Mouse (Mus musculus): ENCODE results near the gene Klhdc8a.
A peak's percentile ranks its signal among the peaks of the same experiment; 100 is the strongest.
"Not testable (repeated sequence)": the region's sequence is repeated elsewhere in the genome, so short reads cannot be mapped to it uniquely, and the experiment has no call there.

Klhdc8a gene

GRCm38 (mm10) chr1:132298425-132298800, at the start of gene Klhdc8a:
Gene Klhdc8a, plus strand, starts transcription at chr1:132298626.
- peak; percentile 67 for DNase-seq

GRCm38 (mm10) chr1:132254467-132254866, 44.0 kb upstream of the Klhdc8a start:
- DNase-seq = no peak

- DNase-seq = no peak
Measured at GRCm38 (mm10) chr1:132260331-132260730, 38.1 kb upstream of the Klhdc8a start.

DNA sequence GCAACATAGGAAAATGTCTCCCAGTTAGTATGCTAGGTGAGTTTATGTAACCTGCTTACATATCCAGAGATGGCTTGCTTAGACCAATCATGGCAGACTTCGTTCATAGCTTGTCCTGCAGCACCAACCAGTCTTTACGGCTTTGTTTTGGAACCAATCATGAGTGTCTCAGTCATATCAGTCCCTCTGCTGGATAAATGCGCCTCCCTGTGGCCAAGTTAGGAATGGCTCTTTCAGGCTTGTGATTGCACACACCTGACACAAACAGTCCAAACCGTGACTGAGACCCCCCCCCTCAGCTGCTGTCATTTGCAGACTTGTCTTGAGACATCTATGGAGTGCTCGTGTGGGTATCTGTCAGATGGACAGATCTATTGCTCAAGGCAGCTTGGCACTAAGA, 37.4 kb upstream of the Klhdc8a start:
- no peak for DNase-seq

GRCm38 (mm10) chr1:132263618-132264017, 34.8 kb upstream of the Klhdc8a start:
- DNase-seq = no peak

GRCm38 (mm10) chr1:132264577-132264976, 33.8 kb upstream of the Klhdc8a start:
- no peak for DNase-seq

- DNase-seq = no peak
Measured at GRCm38 (mm10) chr1:132265211-132265859, 33.1 kb upstream of the Klhdc8a start.

GRCm38 (mm10) chr1:132265936-132266335, 32.5 kb upstream of the Klhdc8a start:
- DNase-seq = no peak

- DNase-seq = peak; percentile 63
Measured at GRCm38 (mm10) chr1:132266791-132267557, 31.5 kb upstream of the Klhdc8a start.

DNA sequence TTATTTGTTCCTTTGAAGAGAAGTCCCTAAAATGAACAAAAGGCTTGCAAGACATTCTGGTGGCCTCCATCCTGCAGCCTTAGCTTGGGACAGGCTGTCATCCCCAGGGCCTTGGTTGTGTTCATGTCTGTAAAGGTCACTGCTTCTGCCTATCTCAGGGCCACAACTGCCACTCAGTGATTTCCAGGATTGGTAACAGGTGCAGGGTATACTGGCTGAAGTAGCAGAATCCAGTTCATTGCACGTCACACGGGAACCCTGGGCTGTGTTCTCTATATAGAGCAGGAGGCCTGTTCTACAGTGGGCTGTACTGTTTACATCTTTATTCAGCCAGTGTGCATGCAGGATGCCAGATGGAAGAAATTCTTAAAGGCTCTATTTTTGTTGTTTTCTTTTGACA, 30.5 kb upstream of the Klhdc8a start:
- no peak for DNase-seq

DNA sequence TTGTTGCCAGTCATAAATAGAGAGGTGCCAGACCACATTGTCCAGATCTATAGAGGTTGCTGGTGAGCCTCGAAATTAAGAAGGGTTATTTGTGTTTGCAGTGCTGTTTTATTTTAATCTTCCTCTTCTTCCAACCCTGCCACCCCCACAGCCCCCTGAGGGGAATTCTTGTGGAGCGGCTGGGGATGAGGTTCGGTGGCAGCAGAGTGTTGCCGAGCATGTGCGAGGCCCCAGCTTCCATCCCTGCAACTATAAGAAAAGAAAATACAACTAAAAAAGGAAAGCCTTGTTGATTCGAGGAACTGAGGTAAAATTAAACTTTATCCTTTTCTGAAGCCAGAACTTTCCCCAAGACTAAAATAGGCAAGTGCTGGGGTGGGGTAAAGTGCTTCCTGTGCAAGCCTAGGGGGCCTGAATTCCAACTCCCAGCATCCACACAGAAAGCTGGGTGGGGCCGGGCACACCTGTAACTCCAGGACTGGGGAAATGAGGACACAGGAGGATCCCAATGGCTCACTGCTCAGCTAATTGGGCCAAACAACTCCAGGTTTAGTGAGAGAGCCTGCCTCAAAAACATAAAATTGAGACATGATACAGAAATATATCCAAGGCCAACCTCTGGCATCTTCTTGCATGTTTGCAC, 29.9 kb upstream of the Klhdc8a start:
- DNase-seq = no peak

DNA sequence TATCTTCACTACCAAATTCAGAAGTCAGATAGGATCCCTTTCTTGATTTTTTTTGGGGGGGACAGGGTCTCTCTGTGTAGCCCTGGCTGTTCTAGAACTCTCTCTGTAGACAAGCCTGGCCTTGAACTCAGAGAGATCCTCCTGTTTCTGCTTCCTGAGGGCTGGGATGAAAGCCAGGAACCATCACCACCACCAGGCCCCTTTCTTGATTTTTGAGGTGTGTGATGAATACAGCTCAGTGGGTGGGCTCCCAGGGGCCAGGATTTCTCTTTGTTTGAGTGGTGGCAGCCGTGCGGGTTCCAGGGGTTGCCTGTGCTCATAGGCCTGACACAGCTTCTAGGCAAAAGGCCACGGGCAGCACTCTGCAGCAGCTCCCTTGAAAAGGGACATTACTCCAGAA, 27.2 kb upstream of the Klhdc8a start:
- no peak for DNase-seq

DNA sequence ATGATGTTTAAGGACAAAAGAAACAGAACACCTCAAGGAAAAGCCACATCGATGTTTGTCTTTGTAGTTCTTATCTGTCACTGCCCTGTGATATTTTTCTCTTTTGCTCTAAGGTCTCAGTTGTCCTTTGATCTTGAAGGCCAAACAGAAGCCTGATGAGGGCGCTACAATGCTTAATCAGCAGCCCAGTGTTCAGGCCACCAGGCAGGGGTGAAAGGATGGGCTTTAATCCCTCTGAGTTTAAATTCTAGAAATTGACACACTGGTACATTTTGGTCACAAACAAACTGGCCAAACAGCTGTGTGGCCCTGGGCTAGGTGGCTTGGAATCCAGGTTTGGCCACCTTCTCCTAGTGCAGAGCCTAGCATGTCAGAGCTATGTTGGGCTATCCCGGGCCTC, 21.7 kb upstream of the Klhdc8a start:
- no peak for DNase-seq

- DNase-seq = no peak
Measured at GRCm38 (mm10) chr1:132277124-132277523, 21.3 kb upstream of the Klhdc8a start.

DNA sequence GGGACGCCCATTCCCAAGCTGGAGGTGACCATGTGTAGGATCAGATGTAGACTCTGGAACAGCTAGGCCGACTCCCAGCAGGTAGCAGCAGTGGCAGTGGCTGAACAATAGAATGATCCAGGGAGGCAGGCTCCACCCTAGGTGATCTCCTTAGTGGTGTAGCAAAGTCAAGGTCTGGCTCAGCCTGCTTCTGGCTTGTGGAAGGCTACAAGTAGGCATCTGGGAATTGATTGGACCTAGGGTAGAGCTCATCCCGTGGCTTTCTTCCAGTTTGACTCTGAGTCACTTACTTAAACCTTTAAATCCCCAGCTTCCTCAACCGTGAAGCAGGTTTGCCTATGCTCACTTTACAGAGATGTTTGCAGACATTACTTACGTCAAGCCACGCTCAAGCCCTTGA, 17.8 kb upstream of the Klhdc8a start:
- not testable (repeated sequence) for DNase-seq

- DNase-seq = no peak
Measured at GRCm38 (mm10) chr1:132281523-132282176, 16.8 kb upstream of the Klhdc8a start.

- no peak for DNase-seq
Measured at GRCm38 (mm10) chr1:132282177-132282536, 16.3 kb upstream of the Klhdc8a start.

DNA sequence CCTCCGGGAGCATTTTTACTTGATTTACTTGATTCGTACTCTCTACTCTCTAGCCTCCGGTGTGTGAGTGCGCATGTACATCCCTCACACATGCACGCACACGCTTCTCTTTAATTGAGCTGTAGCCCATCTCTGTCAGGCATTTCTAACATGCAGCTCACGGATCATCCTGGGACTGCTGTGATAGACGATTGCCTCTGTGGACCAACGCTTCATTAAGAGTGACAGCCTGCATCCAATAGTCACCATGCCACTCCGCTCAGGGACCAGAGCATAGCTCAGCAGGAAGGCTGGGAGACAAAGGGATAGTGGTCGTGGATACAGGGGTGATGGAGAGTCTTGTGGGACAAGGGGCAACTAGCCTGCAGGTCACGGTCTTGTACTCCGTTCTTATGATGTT, 15.4 kb upstream of the Klhdc8a start:
- DNase-seq = no peak

DNA sequence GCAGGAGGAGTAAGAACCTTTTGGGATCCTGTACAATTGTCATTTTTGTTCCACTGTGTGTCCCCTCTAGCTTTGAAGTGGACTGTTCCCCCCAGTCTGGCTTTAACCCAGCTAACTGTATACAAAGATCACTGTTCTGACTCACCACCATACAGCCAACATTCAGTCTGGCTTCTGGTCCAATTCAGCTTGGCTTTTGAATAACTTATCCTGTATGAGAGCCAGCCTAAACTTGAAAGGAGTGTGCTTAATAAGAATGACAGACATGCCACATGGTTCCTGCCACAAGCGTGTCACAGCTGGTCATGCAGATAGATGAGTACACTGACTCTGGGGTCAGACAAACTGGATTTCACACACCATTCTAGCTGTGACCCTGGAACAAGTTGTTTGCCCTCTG, 11.7 kb upstream of the Klhdc8a start:
- DNase-seq = no peak

DNA sequence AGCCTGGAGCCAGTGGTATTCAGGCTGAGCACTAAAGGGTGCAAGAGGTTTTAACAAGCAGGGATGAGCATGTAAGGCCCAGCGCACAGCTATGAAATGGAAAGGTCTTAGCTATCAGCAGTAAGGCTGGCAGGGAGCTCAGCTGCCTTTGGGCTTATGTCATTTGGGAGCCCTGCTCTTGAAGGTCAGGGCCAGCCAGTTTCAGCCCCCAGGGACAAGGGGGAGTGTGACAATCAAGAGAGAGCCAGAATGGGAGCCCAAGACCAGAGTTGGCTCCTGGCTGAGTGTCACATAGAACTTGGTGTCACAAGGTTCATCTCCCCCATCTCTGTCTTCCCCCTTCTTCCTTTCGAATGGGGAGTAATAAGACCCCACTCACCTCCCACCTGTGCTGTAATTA, 11.0 kb upstream of the Klhdc8a start:
- no peak for DNase-seq

- DNase-seq = no peak
Measured at GRCm38 (mm10) chr1:132287991-132288451, 10.4 kb upstream of the Klhdc8a start.

- DNase-seq = no peak
Measured at GRCm38 (mm10) chr1:132289965-132290364, 8.5 kb upstream of the Klhdc8a start.

- no peak for DNase-seq
Measured at GRCm38 (mm10) chr1:132290921-132291675, 7.3 kb upstream of the Klhdc8a start.
